Mouse (Mus musculus): ENCODE measurements around the gene Ncbp1. TPM values are rescaled to one million over a fixed set of nuclear protein-coding genes. Genes with fewer than 3 reads are reported as not detected.

The Ncbp1 gene
- polyA plus RNA-seq, 1 experiment from 2014 or later, result 27.0 TPM

DNA sequence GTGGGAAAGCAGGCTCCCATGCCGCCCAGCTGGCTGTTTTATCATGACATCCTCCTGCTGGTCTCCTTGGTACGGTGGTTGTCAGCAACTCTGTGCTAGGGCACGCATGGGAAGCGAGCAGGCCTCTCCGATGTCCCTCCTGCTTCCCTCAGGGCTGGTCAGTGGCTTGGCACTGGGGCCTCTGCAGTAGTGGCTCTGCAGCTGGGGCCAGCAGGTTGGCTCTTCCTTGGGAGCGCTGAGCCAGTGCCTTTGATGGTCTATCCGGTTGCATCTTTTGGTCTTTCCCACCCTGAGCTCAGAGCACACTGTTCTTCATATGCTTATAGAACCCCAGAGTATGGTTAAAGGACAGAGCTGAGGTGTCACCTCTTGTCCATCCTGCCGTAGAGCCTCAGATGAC is 28.3 kb upstream of the Ncbp1 start:
- 85% methylated on average over 8 of the region's 8 CpGs for WGBS
- H3K27ac ChIP-seq (replicated peaks), result no peak overlapping the region
- H3K9me3 ChIP-seq (ENCODE audit: control insufficient read depth, low read length), result no peaks in the 10 kb centered on the region
- TF ChIP-seq CTCF (IDR thresholded peaks at IDR 0.05; ENCODE audit: low read depth) (no peak), EP300 (optimal IDR thresholded peaks at IDR 0.05) (no peak)
- no peaks in the 10 kb centered on the region for H3K27me3 ChIP-seq (ENCODE audit: control insufficient read depth, insufficient read depth, low read length)
- DNase-seq (ENCODE audit: low spot score) (no peak), ATAC-seq (ENCODE audit: low FRiP score, low TSS enrichment) (no peak)
- H3K4me1 ChIP-seq (replicated peaks; ENCODE audit: control insufficient read depth, insufficient read depth), result no peaks in the 10 kb centered on the region
- H3K4me3 ChIP-seq (ENCODE audit: low read depth, low read length), result no peak overlapping the region
- H3K9ac ChIP-seq (ENCODE audit: low read length), result no peak overlapping the region
- H3K36me3 ChIP-seq (ENCODE audit: control insufficient read depth, insufficient read depth, low read length), result 0 out of 2 replicates have a peak, but pooled peaks cover 3% of the 10 kb centered on the region
- no peak overlapping the region for H3K4me2 ChIP-seq (replicated peaks; ENCODE audit: low read depth)

GRCm38 (mm10) chr4:46111361-46111760 is 27.1 kb upstream of the Ncbp1 start:
- ATAC-seq (ENCODE audit: low FRiP score, low TSS enrichment) (no peak), DNase-seq (ENCODE audit: low spot score) (no peak)
- H3K4me1 ChIP-seq (replicated peaks; ENCODE audit: control insufficient read depth, insufficient read depth), result no peaks in the 10 kb centered on the region
- no peak overlapping the region for H3K4me2 ChIP-seq (replicated peaks; ENCODE audit: low read depth)
- H3K4me3 ChIP-seq (ENCODE audit: low read depth, low read length), result no peak overlapping the region
- H3K36me3 ChIP-seq (ENCODE audit: control insufficient read depth, insufficient read depth, low read length), result peaks cover 12% of the 10 kb centered on the region
- no peak overlapping the region for H3K27ac ChIP-seq (replicated peaks)
- H3K9me3 ChIP-seq (ENCODE audit: control insufficient read depth, low read length), result no peaks in the 10 kb centered on the region
- H3K9ac ChIP-seq (ENCODE audit: low read length), result no peak overlapping the region
- WGBS, result 49% methylated on average over 3 of the region's 3 CpGs
- no peaks in the 10 kb centered on the region for H3K27me3 ChIP-seq (ENCODE audit: control insufficient read depth, insufficient read depth, low read length)
- no peak for TF ChIP-seq CTCF (IDR thresholded peaks at IDR 0.05; ENCODE audit: low read depth)

DNA sequence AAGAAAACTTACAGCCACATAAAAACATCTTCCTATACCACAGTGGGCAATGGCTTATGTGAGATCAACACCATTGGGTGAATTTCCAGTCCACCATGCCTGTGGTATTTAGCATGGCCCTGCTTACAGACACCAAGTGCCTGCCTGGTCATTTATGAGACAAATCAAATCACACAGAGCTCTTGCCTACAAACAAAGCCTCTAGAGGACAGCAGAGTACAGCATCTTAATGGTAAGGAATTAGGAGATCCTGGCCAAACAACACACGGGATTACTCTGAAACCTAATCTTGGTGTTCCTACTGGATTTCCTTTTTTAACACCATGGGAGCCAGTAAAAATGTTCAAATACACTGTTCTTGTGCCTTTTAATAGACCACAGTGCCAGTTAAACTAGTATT is 23.1 kb upstream of the Ncbp1 start:
- ATAC-seq (ENCODE audit: low FRiP score, low TSS enrichment), result no peak
- DNase-seq (ENCODE audit: low spot score), result no peak
- Histone ChIP-seq H3K4me2 (replicated peaks; ENCODE audit: low read depth) (no peak overlapping the region), H3K9ac (ENCODE audit: low read length) (no peak overlapping the region), H3K36me3 (ENCODE audit: control insufficient read depth, insufficient read depth, low read length) (peaks cover 37% of the 10 kb centered on the region), H3K4me1 (replicated peaks; ENCODE audit: control insufficient read depth, insufficient read depth) (no peaks in the 10 kb centered on the region), H3K9me3 (ENCODE audit: control insufficient read depth, low read length) (no peaks in the 10 kb centered on the region), H3K4me3 (ENCODE audit: low read depth, low read length) (no peak overlapping the region), H3K27me3 (ENCODE audit: control insufficient read depth, insufficient read depth, low read length) (no peaks in the 10 kb centered on the region), H3K27ac (replicated peaks) (no peak overlapping the region)
- 63% methylated on average over 1 of the region's 1 CpGs for WGBS
- TF ChIP-seq EP300 (optimal IDR thresholded peaks at IDR 0.05) (no peak), CTCF (IDR thresholded peaks at IDR 0.05; ENCODE audit: low read depth) (peak; percentile 29)

DNA sequence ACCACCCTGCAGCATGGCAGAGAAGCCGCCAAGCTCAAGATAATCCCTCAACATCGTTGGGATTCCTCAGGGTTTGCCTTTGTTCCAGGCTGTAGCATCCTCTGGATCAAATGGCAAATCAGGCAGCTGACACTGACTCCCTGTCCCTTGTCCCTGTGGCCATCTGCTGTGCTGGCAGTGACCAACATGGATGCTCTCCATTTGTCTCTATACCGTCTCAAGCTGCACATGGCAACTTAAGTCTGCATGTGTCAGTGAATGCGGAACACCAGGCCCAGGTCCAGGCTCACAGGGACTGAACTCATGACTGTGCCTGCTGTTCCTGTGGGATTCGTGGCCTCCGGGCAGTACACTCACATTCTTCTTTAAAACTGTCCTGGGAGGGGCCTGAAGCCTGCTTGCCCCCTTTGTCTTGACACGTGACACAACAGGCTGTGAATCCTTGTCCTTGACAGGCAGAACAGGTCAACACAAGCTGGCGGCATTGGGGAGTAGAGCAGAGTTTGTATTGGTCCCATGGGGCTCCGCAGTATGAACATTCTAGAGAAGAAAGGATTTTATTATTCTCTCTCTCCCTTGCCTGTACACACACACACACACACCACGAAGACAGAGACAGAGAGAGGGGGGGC is 21.8 kb upstream of the Ncbp1 start:
- Histone ChIP-seq H3K9me3 (ENCODE audit: control insufficient read depth, low read length) (no peaks in the 10 kb centered on the region), H3K4me2 (replicated peaks; ENCODE audit: low read depth) (no peak overlapping the region), H3K36me3 (ENCODE audit: control insufficient read depth, insufficient read depth, low read length) (peaks cover 37% of the 10 kb centered on the region), H3K27me3 (ENCODE audit: control insufficient read depth, insufficient read depth, low read length) (no peaks in the 10 kb centered on the region), H3K4me1 (replicated peaks; ENCODE audit: control insufficient read depth, insufficient read depth) (no peaks in the 10 kb centered on the region), H3K4me3 (ENCODE audit: low read depth, low read length) (no peak overlapping the region), H3K27ac (replicated peaks) (no peak overlapping the region), H3K9ac (ENCODE audit: low read length) (no peak overlapping the region)
- TF ChIP-seq CTCF (IDR thresholded peaks at IDR 0.05; ENCODE audit: low read depth), result no peak
- DNase-seq (ENCODE audit: low spot score), result no peak
- 79% methylated on average over 10 of the region's 10 CpGs for WGBS
- no peak for ATAC-seq (ENCODE audit: low FRiP score, low TSS enrichment)

- 90% methylated on average over 4 of the region's 4 CpGs for WGBS
- Histone ChIP-seq H3K27ac (replicated peaks) (no peak overlapping the region), H3K9ac (ENCODE audit: low read length) (no peak overlapping the region), H3K27me3 (ENCODE audit: control insufficient read depth, insufficient read depth, low read length) (no peaks in the 10 kb centered on the region), H3K4me1 (replicated peaks; ENCODE audit: control insufficient read depth, insufficient read depth) (no peaks in the 10 kb centered on the region), H3K36me3 (ENCODE audit: control insufficient read depth, insufficient read depth, low read length) (peaks cover 42% of the 10 kb centered on the region), H3K4me2 (replicated peaks; ENCODE audit: low read depth) (no peak overlapping the region), H3K9me3 (ENCODE audit: control insufficient read depth, low read length) (no peaks in the 10 kb centered on the region), H3K4me3 (ENCODE audit: low read depth, low read length) (no peak overlapping the region)
- TF ChIP-seq EP300 (optimal IDR thresholded peaks at IDR 0.05) (no peak), CTCF (IDR thresholded peaks at IDR 0.05; ENCODE audit: low read depth) (no peak)
- no peak for DNase-seq (ENCODE audit: low spot score)
- no peak for ATAC-seq (ENCODE audit: low FRiP score, low TSS enrichment)
Observed at GRCm38 (mm10) chr4:46117536-46117935, 20.9 kb upstream of the Ncbp1 start.

DNA sequence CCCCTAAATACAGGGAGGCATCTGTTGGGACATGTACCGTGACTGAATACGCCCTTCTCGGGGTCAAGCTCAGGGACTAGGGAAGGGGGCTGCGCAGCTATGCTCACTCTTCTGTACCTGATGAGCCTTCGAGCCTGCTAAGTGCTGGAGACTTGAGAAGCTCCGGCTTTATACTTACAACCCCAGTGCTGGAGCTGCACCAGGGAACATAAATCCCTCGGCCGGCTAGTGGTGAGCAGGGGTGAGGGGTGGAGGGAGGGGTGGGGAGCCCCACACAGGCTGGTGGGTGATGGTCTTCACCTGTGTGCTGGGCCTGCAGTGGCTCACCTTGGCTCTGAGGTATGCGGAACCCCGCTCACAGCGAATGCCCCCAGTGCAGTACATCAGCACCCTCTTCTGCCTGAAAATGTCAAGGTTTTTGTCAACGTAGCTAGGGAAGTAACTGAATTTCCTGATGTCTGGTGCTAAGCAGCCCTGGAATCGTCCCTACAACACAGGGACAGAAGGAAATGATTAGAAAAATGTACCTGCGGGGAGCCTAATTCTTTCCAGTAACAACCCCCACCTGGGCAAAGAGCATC is 18.8 kb upstream of the Ncbp1 start:
- no peaks in the 10 kb centered on the region for H3K4me1 ChIP-seq (replicated peaks; ENCODE audit: control insufficient read depth, insufficient read depth)
- H3K4me2 ChIP-seq (replicated peaks; ENCODE audit: low read depth), result no peak overlapping the region
- no peak overlapping the region for H3K4me3 ChIP-seq (ENCODE audit: low read depth, low read length)
- H3K9ac ChIP-seq (ENCODE audit: low read length), result no peak overlapping the region
- H3K9me3 ChIP-seq (ENCODE audit: control insufficient read depth, low read length), result no peaks in the 10 kb centered on the region
- no peak overlapping the region for H3K27ac ChIP-seq (replicated peaks)
- no peak for TF ChIP-seq EP300 (optimal IDR thresholded peaks at IDR 0.05)
- TF ChIP-seq CTCF (IDR thresholded peaks at IDR 0.05; ENCODE audit: low read depth), result peak; percentile 12; the same call in 1 of the 2 replicates
- 91% methylated on average over 14 of the region's 14 CpGs for WGBS
- DNase-seq (ENCODE audit: low spot score) (no peak), ATAC-seq (ENCODE audit: low FRiP score, low TSS enrichment) (no peak)
- peaks cover 47% of the 10 kb centered on the region for H3K36me3 ChIP-seq (ENCODE audit: control insufficient read depth, insufficient read depth, low read length)
- no peaks in the 10 kb centered on the region for H3K27me3 ChIP-seq (ENCODE audit: control insufficient read depth, insufficient read depth, low read length)

All from stomach, postnatal 0 days (tissue).